Mouse (Mus musculus) embryonic facial prominence, embryonic 13.5 days (tissue): ENCODE results near the gene Cdkal1. TPM values are rescaled to one million over a fixed set of nuclear protein-coding genes. Genes with fewer than 3 reads are reported as not detected.
A peak's percentile ranks its signal among the peaks of the same experiment; 100 is the strongest.

ENCODE experiments used
- ATAC-seq: fragments of 200-750 bp; cut with Nextera tagmentation; 2 replicates; pipeline ENCODE4 v1.8.0; 2017; ENCODE audit warnings: low read depth; ENCODE audit not compliant: insufficient number of reproducible peaks, insufficient read depth, low FRiP score, low TSS enrichment
- H3K27ac ChIP-seq: fragments of 300-500 bp; sonication (generic); 2 replicates; pipeline ENCODE4 v1.5.1; 2015; ENCODE audit warnings: moderate library complexity, mild to moderate bottlenecking, inconsistent platforms
- H3K27me3 ChIP-seq: fragments of 300-500 bp; sonication (generic); 2 replicates; pipeline ENCODE4 v1.6.1; 2015; ENCODE audit warnings: mild to moderate bottlenecking, inconsistent platforms
- H3K36me3 ChIP-seq: fragments of 300-500 bp; sonication (generic); 2 replicates; pipeline ENCODE4 v1.6.1; 2015; ENCODE audit warnings: mild to moderate bottlenecking, inconsistent platforms
- H3K4me1 ChIP-seq: fragments of 300-500 bp; sonication (generic); 2 replicates; pipeline ENCODE4 v1.6.1; 2015; ENCODE audit warnings: inconsistent platforms
- H3K4me2 ChIP-seq: fragments of 300-500 bp; sonication (generic); 2 replicates; pipeline ENCODE4 v1.6.1; 2015; ENCODE audit warnings: moderate library complexity, mild to moderate bottlenecking, inconsistent platforms
- H3K4me3 ChIP-seq: fragments of 300-500 bp; sonication (generic); 2 replicates; pipeline ENCODE4 v1.5.1; 2015; ENCODE audit warnings: mild to moderate bottlenecking, inconsistent platforms
- H3K9ac ChIP-seq: fragments of 300-500 bp; sonication (generic); 2 replicates; pipeline ENCODE4 v1.6.1; 2015; ENCODE audit warnings: mild to moderate bottlenecking, inconsistent platforms
- H3K9me3 ChIP-seq: fragments of 300-500 bp; sonication (generic); 2 replicates; pipeline ENCODE4 v1.6.1; 2016; ENCODE audit warnings: inconsistent platforms
- WGBS: fragments of 180-500 bp; shearing (Covaris S2); methylation state at CpG from one replicate; pipeline ENCODE4 v1.1.7; 2015; ENCODE audit warnings: mixed read lengths; 5-methylcytosine and 5-hydroxymethylcytosine counted together
- polyA plus RNA-seq: library from polyadenylated mRNA; unstranded; fragments of >200 nt; fragmentation: Nextera tagmentation; extraction: Ambion mirVana; gene quantifications from 2 replicates; pipeline ENCODE4 v1.2.1, GENCODE M21; 2015

Cdkal1 gene
- polyA plus RNA-seq, 1 experiment from 2014 or later, result 34.0 TPM

DNA sequence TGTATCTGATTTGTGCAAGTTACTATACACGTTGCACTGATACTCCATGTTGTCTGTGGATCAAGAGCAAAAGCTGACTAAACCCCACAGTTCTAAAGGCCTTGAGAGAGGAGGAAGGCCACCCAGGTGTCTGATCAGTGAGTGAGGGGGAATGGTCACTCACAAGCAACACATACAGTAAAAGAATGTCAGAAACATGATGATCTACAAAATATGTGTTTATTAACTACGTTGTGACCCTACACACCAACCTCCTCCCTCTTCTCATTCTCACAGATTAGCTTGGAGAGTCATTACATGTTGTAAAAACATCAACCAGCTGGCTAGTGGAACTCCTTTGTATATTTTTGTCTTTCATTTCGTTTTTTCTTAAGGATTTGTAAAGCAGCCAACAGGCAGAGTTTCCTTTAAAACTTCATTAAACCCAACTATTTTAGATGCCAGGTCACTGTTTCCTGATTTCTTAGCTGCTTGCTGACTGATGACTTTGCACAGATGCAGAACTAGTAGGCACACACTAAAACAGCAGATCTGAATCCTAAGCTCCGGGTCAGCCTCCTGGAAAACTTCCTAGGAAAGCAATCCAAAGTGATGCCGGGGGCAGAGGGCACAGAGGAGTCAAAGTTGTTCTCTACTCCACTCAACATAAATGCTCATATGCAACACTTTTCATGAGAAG is 157.0 kb downstream of the Cdkal1 start:
- Histone ChIP-seq H3K36me3 (no peaks in the 10 kb centered on the region), H3K27me3 (no peaks in the 10 kb centered on the region), H3K4me3 (no peak overlapping the region), H3K9me3 (no peaks in the 10 kb centered on the region), H3K9ac (no peak overlapping the region), H3K4me1 (no peaks in the 10 kb centered on the region), H3K4me2 (no peak overlapping the region), H3K27ac (no peak overlapping the region)
- WGBS, result 73% methylated on average over 5 of the region's 5 CpGs
- ATAC-seq, result no peak

DNA sequence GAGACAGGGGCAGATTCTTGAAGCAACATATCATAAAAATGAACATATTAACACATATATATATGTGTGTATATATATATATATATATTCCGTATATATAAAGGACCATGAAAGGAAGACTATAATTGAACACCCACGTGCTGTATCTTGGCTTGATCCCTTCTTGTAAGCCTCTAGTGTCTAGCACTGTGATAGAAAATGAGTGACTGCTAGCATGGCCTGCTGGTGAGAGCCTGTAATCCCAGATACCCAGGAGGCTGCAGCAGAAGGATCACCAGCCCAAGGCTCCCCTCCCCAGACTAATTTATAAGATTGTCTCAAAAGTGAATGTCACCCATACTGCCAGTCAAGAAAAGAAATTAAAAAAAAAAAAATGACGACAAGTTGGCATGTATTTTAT is 158.2 kb downstream of the Cdkal1 start:
- H3K36me3 ChIP-seq, result no peaks in the 10 kb centered on the region
- H3K4me2 ChIP-seq, result no peak overlapping the region
- no peak overlapping the region for H3K9ac ChIP-seq
- H3K27ac ChIP-seq, result no peak overlapping the region
- WGBS, result 80% methylated on average over 3 of the region's 3 CpGs
- no peak for ATAC-seq
- no peaks in the 10 kb centered on the region for H3K9me3 ChIP-seq
- no peak overlapping the region for H3K4me3 ChIP-seq
- no peaks in the 10 kb centered on the region for H3K27me3 ChIP-seq
- H3K4me1 ChIP-seq, result no peaks in the 10 kb centered on the region

DNA sequence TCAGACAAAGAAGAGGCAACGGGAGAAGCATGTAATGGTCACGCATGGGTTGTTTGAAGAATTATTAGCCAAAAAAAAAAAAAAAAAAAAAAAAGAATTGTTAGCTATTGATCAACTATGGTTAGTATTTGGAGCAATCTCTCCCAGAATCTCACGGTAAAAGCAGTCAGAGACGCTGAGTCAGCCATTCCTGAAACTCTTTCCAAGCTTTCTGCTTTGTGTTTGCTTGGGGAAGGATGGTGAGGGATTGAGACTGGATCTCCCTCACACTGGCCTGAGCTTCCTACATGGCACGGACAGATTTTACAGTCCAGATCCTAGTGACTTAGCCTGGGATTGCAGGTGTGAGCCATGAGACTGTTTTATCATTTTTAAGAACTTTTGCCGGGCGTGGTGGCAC is 164.7 kb downstream of the Cdkal1 start:
- ATAC-seq, result no peak
- Histone ChIP-seq H3K4me2 (no peak overlapping the region), H3K4me1 (no peaks in the 10 kb centered on the region), H3K4me3 (no peak overlapping the region), H3K9me3 (no peaks in the 10 kb centered on the region), H3K36me3 (no peaks in the 10 kb centered on the region), H3K27me3 (no peaks in the 10 kb centered on the region), H3K9ac (no peak overlapping the region), H3K27ac (no peak overlapping the region)
- 84% methylated on average over 7 of the region's 7 CpGs for WGBS

DNA sequence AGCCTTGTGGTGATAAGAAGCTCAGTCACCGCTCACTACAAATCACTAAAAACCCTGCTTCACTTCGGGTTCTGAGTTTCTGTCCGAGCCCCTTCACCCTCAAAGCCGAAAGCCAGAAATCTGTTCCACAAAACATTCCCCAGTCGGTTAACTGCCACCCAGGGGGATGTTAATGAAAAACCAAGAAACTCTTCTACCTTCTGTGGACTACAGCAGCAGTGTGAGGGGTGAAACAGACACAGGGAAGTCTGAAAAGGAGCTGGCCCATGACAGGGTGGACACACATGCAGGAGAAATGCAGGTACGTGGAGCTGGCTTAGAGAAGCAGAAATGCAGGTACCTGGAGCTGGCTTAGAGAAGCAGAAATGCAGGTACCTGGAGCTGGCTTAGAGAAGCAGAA is 166.6 kb downstream of the Cdkal1 start:
- Histone ChIP-seq H3K4me2 (no peak overlapping the region), H3K27ac (no peak overlapping the region), H3K9ac (no peak overlapping the region), H3K4me1 (no peaks in the 10 kb centered on the region), H3K27me3 (no peaks in the 10 kb centered on the region), H3K9me3 (no peaks in the 10 kb centered on the region), H3K4me3 (no peak overlapping the region), H3K36me3 (no peaks in the 10 kb centered on the region)
- WGBS, result 87% methylated on average over 6 of the region's 6 CpGs
- no peak for ATAC-seq

DNA sequence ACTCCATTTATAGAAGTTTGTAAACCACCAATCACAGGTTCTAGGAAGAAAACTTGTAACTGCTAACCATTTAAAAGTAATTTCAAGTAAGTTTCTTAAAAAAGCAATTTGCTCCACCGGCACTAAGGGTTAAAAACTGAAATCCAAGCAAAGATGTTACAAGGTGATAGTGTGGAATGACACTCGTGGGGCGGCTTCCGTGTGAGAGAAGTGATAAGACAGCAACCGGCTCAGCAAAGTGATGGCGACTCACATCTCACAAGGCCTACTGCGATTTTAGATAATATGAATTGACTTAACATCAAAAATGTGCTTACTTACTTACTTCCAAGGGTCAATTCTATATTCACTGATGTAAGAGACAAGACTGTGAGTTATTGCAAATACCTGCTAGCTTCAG is 167.6 kb downstream of the Cdkal1 start:
- Histone ChIP-seq H3K4me1 (no peaks in the 10 kb centered on the region), H3K9ac (no peak overlapping the region), H3K36me3 (no peaks in the 10 kb centered on the region), H3K4me2 (no peak overlapping the region), H3K27ac (no peak overlapping the region), H3K4me3 (no peak overlapping the region), H3K27me3 (no peaks in the 10 kb centered on the region), H3K9me3 (no peaks in the 10 kb centered on the region)
- ATAC-seq, result no peak
- WGBS, result 88% methylated on average over 7 of the region's 7 CpGs

DNA sequence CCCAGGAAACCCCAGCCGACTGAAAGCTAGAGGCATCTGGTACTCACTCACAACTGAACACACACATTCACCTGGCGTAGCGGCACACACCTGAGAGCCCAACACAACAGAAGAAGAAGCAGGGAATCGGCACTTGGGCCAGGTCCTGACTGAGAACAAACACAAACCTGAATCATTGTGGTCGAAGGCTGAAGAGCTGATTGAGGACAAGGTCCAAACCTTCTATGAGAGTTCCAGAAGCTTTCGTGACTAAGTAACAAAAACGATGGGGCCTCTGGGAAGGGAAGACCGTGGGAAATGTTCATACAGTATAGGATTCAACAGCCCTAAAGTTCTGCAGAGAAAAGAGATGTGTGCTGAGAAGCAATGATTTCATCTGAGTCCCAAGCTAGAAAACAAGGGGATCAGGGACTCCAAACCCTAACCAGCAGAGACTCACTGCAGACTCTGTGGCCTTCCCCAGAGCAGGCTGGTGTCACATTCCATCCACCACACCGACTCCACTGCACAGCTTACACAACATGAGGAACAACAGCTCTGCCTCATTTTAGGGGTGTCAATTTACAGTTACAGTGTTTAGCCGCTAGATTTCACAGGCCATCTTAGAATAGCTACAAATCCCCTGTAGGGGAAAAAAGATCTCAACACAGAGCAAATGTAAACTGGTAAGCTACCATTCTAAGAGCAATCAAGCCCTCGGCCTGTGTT is 175.8 kb downstream of the Cdkal1 start:
- Histone ChIP-seq H3K9ac (no peak overlapping the region), H3K36me3 (no peaks in the 10 kb centered on the region), H3K4me3 (no peak overlapping the region), H3K9me3 (no peaks in the 10 kb centered on the region), H3K4me2 (no peak overlapping the region), H3K27ac (no peak overlapping the region; the same call in 1 of the 2 replicates), H3K4me1 (peaks cover 8% of the 10 kb centered on the region; the same call in 1 of the 2 replicates), H3K27me3 (no peaks in the 10 kb centered on the region)
- WGBS, result 68% methylated on average over 11 of the region's 11 CpGs
- peak; percentile 69; the same call in 1 of the 2 replicates for ATAC-seq

DNA sequence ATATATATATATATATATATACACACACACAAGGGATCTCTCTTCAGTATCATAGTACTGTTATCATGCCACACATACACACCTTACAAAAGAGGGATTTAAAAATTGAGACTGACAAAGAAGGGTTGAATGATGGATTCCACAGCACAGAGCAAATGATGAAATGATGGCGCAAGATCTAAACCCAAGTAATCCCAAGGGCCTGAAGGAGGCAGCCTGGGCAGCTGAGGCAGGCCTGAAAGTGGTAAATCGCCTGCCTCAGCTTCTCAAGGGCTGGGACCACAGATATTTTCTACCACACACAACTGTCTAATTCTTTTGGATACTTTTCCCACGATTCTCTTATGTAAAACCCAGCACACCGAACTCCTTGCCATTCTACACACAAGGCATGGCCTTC is 177.9 kb downstream of the Cdkal1 start:
- H3K27ac ChIP-seq, result no peak overlapping the region
- no peak overlapping the region for H3K9ac ChIP-seq
- H3K4me2 ChIP-seq, result no peak overlapping the region
- WGBS, result 90% methylated on average over 4 of the region's 4 CpGs
- no peak for ATAC-seq
- H3K4me3 ChIP-seq, result no peak overlapping the region
- no peaks in the 10 kb centered on the region for H3K9me3 ChIP-seq
- H3K27me3 ChIP-seq, result no peaks in the 10 kb centered on the region
- H3K4me1 ChIP-seq, result peaks cover 8% of the 10 kb centered on the region; the same call in 1 of the 2 replicates
- H3K36me3 ChIP-seq, result no peaks in the 10 kb centered on the region

DNA sequence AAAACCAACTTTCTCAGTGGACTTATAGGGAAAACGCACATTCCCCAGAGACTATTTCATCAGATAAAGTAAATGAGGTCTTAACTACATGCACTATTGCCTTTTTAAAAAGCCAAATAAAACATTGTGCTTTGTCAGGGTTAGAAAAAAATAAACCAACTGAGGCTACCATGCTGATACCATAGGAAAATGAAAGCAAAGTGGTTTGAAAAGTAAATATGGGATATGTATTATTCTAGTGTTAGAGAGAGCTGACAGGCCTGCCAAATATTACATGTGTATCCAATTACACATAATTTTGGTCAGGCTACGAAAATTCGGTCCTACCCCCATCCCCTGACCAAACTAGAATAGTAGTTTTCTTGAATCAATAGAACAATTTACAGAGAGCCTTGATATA is 184.8 kb downstream of the Cdkal1 start:
- H3K4me2 ChIP-seq, result no peak overlapping the region
- H3K36me3 ChIP-seq, result no peaks in the 10 kb centered on the region
- no peak for ATAC-seq
- H3K27me3 ChIP-seq, result no peaks in the 10 kb centered on the region
- WGBS, result 23% methylated on average over 3 of the region's 3 CpGs
- peaks cover 5% of the 10 kb centered on the region; the same call in 1 of the 2 replicates for H3K4me1 ChIP-seq
- H3K27ac ChIP-seq, result no peak overlapping the region
- H3K9ac ChIP-seq, result no peak overlapping the region
- H3K9me3 ChIP-seq, result no peaks in the 10 kb centered on the region
- H3K4me3 ChIP-seq, result no peak overlapping the region

DNA sequence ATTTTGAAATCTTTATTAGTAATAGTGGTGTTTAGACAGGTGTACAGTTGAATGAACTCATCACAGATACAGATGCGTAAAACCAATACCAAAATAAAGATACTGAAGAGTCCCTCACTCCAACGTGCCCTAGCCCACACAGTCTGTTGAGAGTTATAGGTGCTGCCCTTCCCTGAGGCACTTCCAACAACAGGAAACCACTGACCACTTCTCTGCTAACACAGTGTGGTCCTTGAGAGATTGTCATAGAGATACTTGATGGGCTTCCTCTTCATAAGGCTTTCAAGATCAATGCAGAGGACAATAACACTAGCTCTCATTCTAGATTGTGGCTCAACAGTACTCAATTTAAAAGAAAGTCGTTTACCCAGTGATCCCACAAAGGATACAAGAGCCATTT is 191.6 kb downstream of the Cdkal1 start:
- 70% methylated on average over 3 of the region's 3 CpGs for WGBS
- no peaks in the 10 kb centered on the region for H3K36me3 ChIP-seq
- no peaks in the 10 kb centered on the region for H3K9me3 ChIP-seq
- no peak for ATAC-seq
- H3K4me3 ChIP-seq, result no peak overlapping the region
- no peak overlapping the region for H3K4me2 ChIP-seq
- no peaks in the 10 kb centered on the region for H3K27me3 ChIP-seq
- H3K4me1 ChIP-seq, result no peaks in the 10 kb centered on the region
- H3K27ac ChIP-seq, result no peak overlapping the region
- H3K9ac ChIP-seq, result no peak overlapping the region

DNA sequence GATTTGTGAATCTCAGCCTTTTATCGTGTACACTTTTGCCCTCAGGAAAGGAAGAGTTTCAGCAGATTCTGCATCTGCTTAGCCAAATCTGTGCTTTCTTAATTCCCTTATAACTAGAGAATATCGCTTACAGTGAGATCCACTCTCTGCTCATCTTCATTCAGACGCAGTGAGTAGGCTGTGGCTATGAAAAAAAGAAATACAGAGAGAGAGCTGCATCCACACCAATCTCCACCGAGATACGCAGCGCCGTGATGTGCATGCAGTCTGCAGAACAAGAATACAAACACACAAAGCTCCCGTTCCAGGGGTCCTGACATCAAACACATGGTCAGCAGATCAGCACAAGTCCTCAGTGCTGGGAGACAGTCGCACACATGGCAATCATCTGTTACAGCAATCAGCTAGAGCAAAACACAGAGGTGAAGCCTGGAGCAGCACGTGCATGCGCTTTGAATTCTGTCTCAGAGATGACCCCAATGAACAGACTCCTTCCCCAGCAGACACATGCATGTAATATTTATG is 199.6 kb downstream of the Cdkal1 start:
- 0 out of 2 replicates have a peak overlapping the region, but pooled peaks have one; percentile 3 for H3K9ac ChIP-seq
- H3K4me1 ChIP-seq, result 0 out of 2 replicates have a peak, but pooled peaks cover 6% of the 10 kb centered on the region
- no peaks in the 10 kb centered on the region for H3K27me3 ChIP-seq
- H3K9me3 ChIP-seq, result no peaks in the 10 kb centered on the region
- no peak overlapping the region for H3K4me3 ChIP-seq
- H3K27ac ChIP-seq, result no peak overlapping the region
- H3K36me3 ChIP-seq, result no peaks in the 10 kb centered on the region
- no peak overlapping the region for H3K4me2 ChIP-seq
- no peak for ATAC-seq
- WGBS, result 40% methylated on average over 11 of the region's 11 CpGs

DNA sequence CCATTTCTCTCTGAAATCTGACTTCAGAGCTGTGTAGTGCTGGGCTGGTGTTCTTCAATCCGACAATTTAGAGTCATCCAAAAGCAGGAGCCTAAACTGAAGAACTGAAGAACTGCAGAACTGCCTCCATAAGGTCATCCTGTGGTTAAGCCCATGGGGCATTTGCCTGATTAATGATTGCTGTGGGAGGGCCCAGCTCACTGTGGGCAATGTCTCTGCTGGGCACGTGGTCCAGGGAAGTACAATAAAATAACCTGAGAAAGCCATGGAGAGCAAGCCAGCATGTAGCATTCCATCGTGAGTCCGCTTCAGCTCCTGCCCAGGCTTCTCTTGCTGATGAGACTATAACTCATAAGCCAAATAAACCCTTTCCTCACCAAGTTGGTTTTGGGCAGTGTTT is 202.1 kb downstream of the Cdkal1 start:
- Histone ChIP-seq H3K36me3 (no peaks in the 10 kb centered on the region), H3K27me3 (no peaks in the 10 kb centered on the region), H3K4me1 (0 out of 2 replicates have a peak, but pooled peaks cover 6% of the 10 kb centered on the region), H3K9me3 (no peaks in the 10 kb centered on the region), H3K9ac (no peak overlapping the region), H3K4me2 (no peak overlapping the region), H3K27ac (no peak overlapping the region), H3K4me3 (no peak overlapping the region)
- no peak for ATAC-seq
- 77% methylated on average over 4 of the region's 4 CpGs for WGBS

DNA sequence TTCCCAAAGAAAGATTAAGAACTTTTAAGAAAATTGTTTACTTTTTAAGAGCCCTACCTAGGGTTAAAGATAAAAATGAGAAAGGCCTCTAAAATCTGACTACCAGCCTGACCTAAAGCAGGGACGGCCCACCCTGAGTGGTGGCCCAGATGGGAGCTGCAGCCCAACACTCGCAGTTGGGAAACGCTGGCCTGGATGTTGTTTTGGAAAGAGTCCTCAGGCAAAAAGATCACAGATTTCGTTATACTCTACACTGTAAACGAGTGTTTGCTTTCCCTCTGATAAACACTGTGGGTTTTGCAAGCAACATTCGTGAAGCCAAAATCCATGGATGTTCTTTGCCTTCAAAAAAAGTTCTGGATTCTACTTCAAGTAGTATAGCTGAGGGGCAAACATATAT is 202.7 kb downstream of the Cdkal1 start:
- Histone ChIP-seq H3K9ac (no peak overlapping the region), H3K27ac (no peak overlapping the region)
- WGBS, result 68% methylated on average over 6 of the region's 6 CpGs

More for the DNA sequence above, 202.7 kb downstream of the Cdkal1 start:
- Histone ChIP-seq H3K36me3 (no peaks in the 10 kb centered on the region), H3K4me2 (no peak overlapping the region), H3K4me3 (no peak overlapping the region), H3K9me3 (no peaks in the 10 kb centered on the region), H3K4me1 (0 out of 2 replicates have a peak, but pooled peaks cover 6% of the 10 kb centered on the region), H3K27me3 (no peaks in the 10 kb centered on the region)
- ATAC-seq, result no peak
